Mouse (Mus musculus): ENCODE results near the gene Ccdc85a.

GRCm38 (mm10) chr11:28341887-28342286 lies 242.2 kb downstream of the Ccdc85a start:
- TF ChIP-seq GATA1 (IDR thresholded peaks at IDR 0.05; ENCODE audit: low read length) (no peak), TAL1 (IDR thresholded peaks at IDR 0.05; ENCODE audit: low read length) (no peak)

Data from erythroblast, embryonic 14.5 days (primary cell).